Mouse (Mus musculus) midbrain, postnatal 0 days (tissue): Measurements from ENCODE around the gene Xylt2. TPM values are rescaled to one million over a fixed set of nuclear protein-coding genes. Genes with fewer than 3 reads are reported as not detected.

Source experiments
- ATAC-seq: fragments of 200-750 bp; cut with Nextera tagmentation; 2 replicates; pipeline ENCODE4 v1.8.0; 2017; ENCODE audit warnings: moderate number of reproducible peaks, mild to moderate bottlenecking, moderate TSS enrichment, moderate library complexity; ENCODE audit not compliant: low FRiP score
- DNase-seq: peaks from one replicate; pipeline ENCODE4 v3.0.0-alpha.2; 2015; ENCODE audit warnings: low spot score
- H3K27ac ChIP-seq: fragments of 300-500 bp; sonication (generic); 2 replicates; pipeline ENCODE4 v1.5.1; 2014; ENCODE audit warnings: low read depth, mild to moderate bottlenecking, low read length, mixed read lengths
- H3K27me3 ChIP-seq: fragments of 300-500 bp; sonication (generic); 2 replicates; pipeline ENCODE4 v1.6.1; 2014; ENCODE audit warnings: low read length, control low read depth, mixed read lengths; ENCODE audit not compliant: insufficient read depth
- H3K36me3 ChIP-seq: fragments of 300-500 bp; sonication (generic); 2 replicates; pipeline ENCODE4 v1.6.1; 2014; ENCODE audit warnings: low read length, control low read depth, mixed read lengths; ENCODE audit not compliant: insufficient read depth
- H3K4me1 ChIP-seq: fragments of 300-500 bp; sonication (generic); 2 replicates; pipeline ENCODE4 v1.6.1; 2014; ENCODE audit warnings: mild to moderate bottlenecking, control low read depth, antibody characterized with exemption, low read length, mixed read lengths; ENCODE audit not compliant: insufficient read depth
- H3K4me2 ChIP-seq: fragments of 300-500 bp; sonication (generic); 2 replicates; pipeline ENCODE4 v1.6.1; 2014; ENCODE audit warnings: low read depth, mild to moderate bottlenecking, low read length, mixed read lengths; ENCODE audit not compliant: poor library complexity, severe bottlenecking
- H3K4me3 ChIP-seq: fragments of 300-500 bp; sonication (generic); 2 replicates; pipeline ENCODE4 v1.5.1; 2014; ENCODE audit warnings: low read depth, mild to moderate bottlenecking, low read length, moderate library complexity
- H3K9ac ChIP-seq: fragments of 300-500 bp; sonication (generic); replicated peaks from 2 replicates; pipeline ENCODE4 v1.6.1; 2014; ENCODE audit warnings: mild to moderate bottlenecking, low read length, moderate library complexity, mixed read lengths; ENCODE audit not compliant: poor library complexity, severe bottlenecking
- H3K9me3 ChIP-seq: fragments of 300-500 bp; sonication (generic); 2 replicates; pipeline ENCODE4 v1.6.1; 2016; ENCODE audit warnings: low read length, control low read depth
- CTCF ChIP-seq: IDR thresholded peaks from 2 replicates; pipeline ENCODE4 v1.5.1; 2016; ENCODE audit warnings: antibody characterized with exemption, mild to moderate bottlenecking
- WGBS: fragments of 180-500 bp; shearing (Covaris S2); extraction: QIAGEN DNeasy Blood & Tissue Kit; methylation state at CpG from one replicate; pipeline ENCODE4 v1.1.7; 2014; 5-methylcytosine and 5-hydroxymethylcytosine counted together
- polyA plus RNA-seq: library from polyadenylated mRNA; unstranded; fragments of >200 nt; fragmentation: Nextera tagmentation; extraction: Ambion mirVana; gene quantifications from 2 replicates; pipeline ENCODE4 v1.2.1, GENCODE M21; 2015
- total RNA-seq: library from RNA; depleted of rRNA; stranded (reverse); fragments of >200 nt; gene quantifications from 2 replicates; pipeline ENCODE4 v1.2.3, GENCODE M21; 2014; rRNA removed

Xylt2 gene
- 38.4 and 45.8 TPM in 2 replicates for total RNA-seq
- polyA plus RNA-seq, result 10.2 and 12.5 TPM in 2 replicates

DNA sequence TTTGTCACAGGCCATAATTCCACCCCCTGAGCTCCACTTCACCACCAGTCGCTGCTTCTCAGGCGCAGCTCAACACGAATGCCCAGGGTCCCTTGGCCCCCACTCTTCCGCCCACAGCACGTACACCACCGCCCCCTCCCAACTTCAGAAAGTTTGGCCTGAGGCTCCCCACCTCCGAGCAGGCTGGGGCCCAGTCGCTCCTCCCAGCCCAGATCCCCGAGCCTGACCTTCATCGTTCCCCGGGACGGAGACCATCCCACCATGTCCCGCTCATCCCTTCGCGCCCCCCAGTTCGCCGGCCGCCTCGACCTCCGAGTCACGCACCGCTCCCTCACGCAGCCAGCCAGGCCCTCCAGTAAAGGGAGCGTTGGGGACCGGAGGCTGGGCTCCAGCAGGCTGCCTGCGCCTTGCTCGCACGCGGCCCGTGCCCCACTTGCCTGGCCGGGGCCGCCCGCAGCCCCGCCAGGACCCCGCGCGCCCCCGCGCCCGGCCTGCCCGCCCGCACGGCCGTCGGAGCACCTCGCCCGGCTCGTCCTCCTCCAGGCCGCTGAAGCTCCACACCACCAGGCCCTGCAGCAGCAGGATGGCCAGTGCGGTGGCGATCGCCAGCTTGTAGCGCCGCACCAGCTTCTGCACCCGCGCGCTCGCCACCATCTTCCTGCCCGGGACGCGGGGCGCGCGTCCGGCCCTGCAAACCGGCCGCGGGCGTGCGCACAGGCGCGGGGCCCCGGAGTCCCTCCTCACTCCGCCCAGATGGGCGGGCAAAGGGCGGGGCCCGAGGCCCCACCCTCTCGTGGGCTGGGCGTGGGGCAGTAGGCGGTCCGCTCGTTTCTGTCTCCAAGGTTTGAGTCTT is at the start of gene Xylt2:
TSS of gene Xylt2 (minus strand) at position 762 of the 853 bp plus-strand sequence.
- H3K9ac ChIP-seq, result peak within 1 kb of the TSS; percentile 91
- H3K27ac ChIP-seq, result peak within 1 kb of the TSS; percentile 86
- no peak for TF ChIP-seq CTCF
- H3K4me1 ChIP-seq, result peaks cover 15% of the 10 kb centered on the region
- no peaks in the 10 kb centered on the region for H3K27me3 ChIP-seq
- DNase-seq (peak; percentile 96), ATAC-seq (peak; percentile 95)
- peak within 1 kb of the TSS; percentile 95 for H3K4me3 ChIP-seq
- no peaks in the 10 kb centered on the region for H3K36me3 ChIP-seq
- WGBS, result under 1% methylated on average over 37 of the region's 82 CpGs
- peak within 1 kb of the TSS; percentile 85 for H3K4me2 ChIP-seq
- no peaks in the 10 kb centered on the region for H3K9me3 ChIP-seq

DNA sequence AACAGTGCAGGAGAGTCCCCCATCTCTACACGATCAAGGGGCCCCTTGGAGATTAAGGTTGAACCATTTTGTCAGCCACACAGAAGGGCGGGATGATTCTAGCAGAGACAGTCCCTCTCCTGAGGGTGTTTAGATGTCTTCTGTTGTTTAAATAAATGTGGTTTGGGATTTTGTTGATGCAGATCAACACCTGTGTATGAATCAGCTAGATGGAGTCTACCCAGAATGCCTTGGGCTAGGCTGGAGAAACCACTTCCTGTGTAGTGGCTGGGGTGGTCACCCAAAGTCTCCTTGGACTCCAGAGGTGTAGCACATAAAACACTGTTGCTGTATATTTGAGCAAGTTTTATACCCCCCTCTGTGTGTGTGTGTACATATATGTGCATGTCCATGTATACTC is 41.9 kb upstream of the Xylt2 start:
- no peak overlapping the region for H3K4me3 ChIP-seq
- H3K4me2 ChIP-seq, result no peak overlapping the region
- H3K9ac ChIP-seq, result no peak overlapping the region
- no peak for DNase-seq
- H3K9me3 ChIP-seq, result no peaks in the 10 kb centered on the region
- no peak for TF ChIP-seq CTCF
- H3K27ac ChIP-seq, result no peak overlapping the region
- ATAC-seq, result no peak
- H3K27me3 ChIP-seq, result no peaks in the 10 kb centered on the region
- H3K4me1 ChIP-seq, result no peaks in the 10 kb centered on the region; the same call in 1 of the 2 replicates
- H3K36me3 ChIP-seq, result no peaks in the 10 kb centered on the region
- 75% methylated on average over 2 of the region's 2 CpGs for WGBS

DNA sequence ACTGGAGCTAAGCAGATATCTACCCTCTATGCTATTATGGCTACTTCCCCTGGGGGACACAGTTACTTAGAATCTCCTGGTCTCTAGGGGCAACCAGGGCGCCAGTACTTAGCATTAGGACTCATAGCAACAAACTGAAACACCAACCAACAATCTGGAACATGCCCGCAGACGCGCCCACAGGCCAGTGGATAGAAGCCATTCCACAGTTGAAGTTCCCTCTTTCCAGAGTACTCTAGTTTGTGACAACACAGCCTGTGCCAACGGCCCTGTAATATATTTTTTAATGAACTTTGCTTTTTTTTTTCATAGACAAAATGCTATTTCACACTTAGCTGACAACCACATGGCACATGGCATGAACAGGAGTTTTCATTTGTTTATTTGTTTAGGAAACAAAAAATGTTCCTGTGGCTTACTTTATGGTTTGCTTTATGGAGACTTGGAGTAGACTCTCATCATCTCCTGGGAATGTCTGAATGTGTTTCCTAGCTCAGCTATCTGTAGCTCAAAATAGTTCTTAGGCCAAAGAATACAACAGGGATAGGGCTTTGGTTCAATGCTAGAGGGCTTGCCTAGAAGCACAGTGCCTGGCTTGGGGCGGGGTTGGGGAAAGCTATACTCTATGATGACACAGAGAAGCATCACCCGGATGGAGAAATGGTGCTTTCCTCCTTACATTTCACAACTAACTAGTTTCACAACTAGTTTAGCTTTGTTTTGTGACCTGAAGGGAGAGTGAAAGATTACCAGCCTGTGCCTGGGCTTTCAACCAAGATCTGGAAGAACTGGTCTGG is 41.0 kb upstream of the Xylt2 start:
- no peak overlapping the region for H3K4me2 ChIP-seq
- TF ChIP-seq CTCF, result no peak
- H3K36me3 ChIP-seq, result no peaks in the 10 kb centered on the region
- H3K4me1 ChIP-seq, result no peaks in the 10 kb centered on the region; the same call in 1 of the 2 replicates
- 87% methylated on average over 7 of the region's 7 CpGs for WGBS
- H3K4me3 ChIP-seq, result no peak overlapping the region
- H3K27me3 ChIP-seq, result no peaks in the 10 kb centered on the region
- DNase-seq, result no peak
- ATAC-seq, result no peak
- no peak overlapping the region for H3K9ac ChIP-seq
- no peaks in the 10 kb centered on the region for H3K9me3 ChIP-seq
- no peak overlapping the region for H3K27ac ChIP-seq

GRCm38 (mm10) chr11:94717239-94717638 is 39.9 kb upstream of the Xylt2 start:
- Histone ChIP-seq H3K27ac (no peak overlapping the region), H3K4me2 (no peak overlapping the region), H3K9ac (no peak overlapping the region), H3K9me3 (no peaks in the 10 kb centered on the region), H3K4me3 (no peak overlapping the region), H3K27me3 (no peaks in the 10 kb centered on the region), H3K4me1 (no peaks in the 10 kb centered on the region; the same call in 1 of the 2 replicates), H3K36me3 (no peaks in the 10 kb centered on the region)
- 26% methylated on average over 11 of the region's 11 CpGs for WGBS
- ATAC-seq (no peak), DNase-seq (no peak)
- TF ChIP-seq CTCF, result no peak

- no peak overlapping the region for H3K27ac ChIP-seq
- H3K9me3 ChIP-seq, result no peaks in the 10 kb centered on the region
- ATAC-seq (no peak), DNase-seq (peak; percentile 52)
- H3K27me3 ChIP-seq, result no peaks in the 10 kb centered on the region
- 12% methylated on average over 9 of the region's 9 CpGs for WGBS
- H3K36me3 ChIP-seq, result no peaks in the 10 kb centered on the region
- H3K9ac ChIP-seq, result no peak overlapping the region
- no peak overlapping the region for H3K4me2 ChIP-seq
- TF ChIP-seq CTCF, result peak; percentile 55
- no peaks in the 10 kb centered on the region; the same call in 1 of the 2 replicates for H3K4me1 ChIP-seq
- H3K4me3 ChIP-seq, result no peak overlapping the region
Measured at GRCm38 (mm10) chr11:94716754-94717153, 39.4 kb upstream of the Xylt2 start.

GRCm38 (mm10) chr11:94715622-94716021 is 38.3 kb upstream of the Xylt2 start:
- no peak overlapping the region for H3K4me2 ChIP-seq
- 56% methylated on average over 5 of the region's 5 CpGs for WGBS
- no peaks in the 10 kb centered on the region for H3K27me3 ChIP-seq
- no peaks in the 10 kb centered on the region for H3K9me3 ChIP-seq
- H3K27ac ChIP-seq, result no peak overlapping the region
- no peak overlapping the region for H3K4me3 ChIP-seq
- no peak overlapping the region for H3K9ac ChIP-seq
- DNase-seq (no peak), ATAC-seq (no peak)
- no peaks in the 10 kb centered on the region; the same call in 1 of the 2 replicates for H3K4me1 ChIP-seq
- TF ChIP-seq CTCF, result no peak
- no peaks in the 10 kb centered on the region for H3K36me3 ChIP-seq
